Mouse (Mus musculus): ENCODE data around the gene Rapgef2. TPM values are rescaled to one million over a fixed set of nuclear protein-coding genes. Genes with fewer than 3 reads are reported as not detected.

The Rapgef2 gene
- polyA plus RNA-seq, 1 experiment from 2014 or later = 7.3 TPM

DNA sequence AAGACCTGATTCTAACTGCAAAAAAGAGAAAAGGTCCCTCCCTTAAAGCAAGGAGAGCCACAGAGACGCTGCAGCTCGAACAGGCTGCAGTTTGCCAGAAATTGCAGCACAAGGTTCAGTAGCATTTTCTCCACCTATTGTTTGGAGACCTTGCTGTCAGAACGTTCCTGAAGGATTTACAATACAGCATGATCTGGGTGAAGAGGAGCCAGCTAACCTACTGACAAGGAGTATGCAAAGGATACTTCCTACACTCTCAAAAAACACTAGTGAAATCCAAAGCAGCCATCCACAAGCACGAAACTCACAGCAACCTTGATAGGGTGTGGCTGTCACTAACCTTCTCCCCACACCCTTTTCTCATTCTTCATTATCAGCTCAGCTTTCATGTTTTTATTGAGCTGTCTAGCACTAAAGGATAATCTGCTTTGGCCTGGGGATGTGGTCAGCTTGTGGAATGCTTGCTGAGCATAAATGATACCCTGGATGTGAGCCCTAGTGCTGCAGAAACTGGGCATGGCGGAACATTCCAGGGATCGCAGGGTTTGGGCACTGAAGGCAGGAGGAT lies 124.4 kb downstream of the Rapgef2 start:
- Histone ChIP-seq H3K9ac (no peak overlapping the region), H3K27me3 (no peaks in the 10 kb centered on the region), H3K27ac (replicated peaks) (peak overlapping the region; percentile 75), H3K9me3 (replicated peaks) (no peaks in the 10 kb centered on the region), H3K36me3 (peaks cover 4% of the 10 kb centered on the region; the same call in 1 of the 2 replicates), H3K4me1 (peaks cover 21% of the 10 kb centered on the region), H3K4me3 (replicated peaks) (no peak overlapping the region), H3K4me2 (replicated peaks) (peak overlapping the region; percentile 28)
- no peak for ATAC-seq (ENCODE audit: insufficient number of reproducible peaks, low FRiP score, low TSS enrichment, low read depth)
- WGBS = 47% methylated on average over 6 of the region's 6 CpGs

GRCm38 (mm10) chr3:79161093-79161723 lies 125.1 kb downstream of the Rapgef2 start:
- peaks cover 21% of the 10 kb centered on the region for H3K4me1 ChIP-seq
- peak; percentile 70; the same call in 1 of the 2 replicates for ATAC-seq (ENCODE audit: insufficient number of reproducible peaks, low FRiP score, low TSS enrichment, low read depth)
- no peak overlapping the region for H3K9ac ChIP-seq
- 30% methylated on average over 6 of the region's 6 CpGs for WGBS
- H3K27ac ChIP-seq (replicated peaks) = peak overlapping the region; percentile 75
- no peak overlapping the region for H3K4me3 ChIP-seq (replicated peaks)
- H3K27me3 ChIP-seq = no peaks in the 10 kb centered on the region
- H3K4me2 ChIP-seq (replicated peaks) = peak overlapping the region; percentile 28
- H3K9me3 ChIP-seq (replicated peaks) = no peaks in the 10 kb centered on the region
- H3K36me3 ChIP-seq = peaks cover 4% of the 10 kb centered on the region; the same call in 1 of the 2 replicates

DNA sequence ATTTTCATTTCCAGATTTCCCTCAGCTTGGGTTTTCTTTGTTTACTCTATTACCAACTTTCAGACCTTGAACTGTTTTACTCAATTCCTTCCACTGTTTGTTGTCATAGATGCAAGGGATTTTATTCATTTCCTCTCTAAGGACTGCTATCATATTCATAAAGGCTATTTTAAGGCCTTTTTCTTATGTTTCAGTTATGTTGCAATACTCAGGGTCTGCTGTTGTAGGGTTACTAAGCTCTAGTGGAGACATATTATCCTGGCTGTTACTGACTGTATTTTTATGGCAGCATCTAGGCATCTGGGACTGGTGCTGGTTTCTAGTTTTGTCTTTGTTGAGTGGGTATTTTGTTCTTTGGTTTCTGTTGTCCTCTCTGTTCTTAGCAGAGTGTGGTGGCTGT lies 128.1 kb downstream of the Rapgef2 start:
- peaks cover 21% of the 10 kb centered on the region for H3K4me1 ChIP-seq
- no peaks in the 10 kb centered on the region for H3K27me3 ChIP-seq
- H3K9ac ChIP-seq = no peak overlapping the region
- H3K4me3 ChIP-seq (replicated peaks) = no peak overlapping the region
- no peak overlapping the region for H3K4me2 ChIP-seq (replicated peaks)
- ATAC-seq (ENCODE audit: insufficient number of reproducible peaks, low FRiP score, low TSS enrichment, low read depth) = no peak
- H3K27ac ChIP-seq (replicated peaks) = no peak overlapping the region
- no peaks in the 10 kb centered on the region for H3K9me3 ChIP-seq (replicated peaks)
- H3K36me3 ChIP-seq = peaks cover 4% of the 10 kb centered on the region; the same call in 1 of the 2 replicates

DNA sequence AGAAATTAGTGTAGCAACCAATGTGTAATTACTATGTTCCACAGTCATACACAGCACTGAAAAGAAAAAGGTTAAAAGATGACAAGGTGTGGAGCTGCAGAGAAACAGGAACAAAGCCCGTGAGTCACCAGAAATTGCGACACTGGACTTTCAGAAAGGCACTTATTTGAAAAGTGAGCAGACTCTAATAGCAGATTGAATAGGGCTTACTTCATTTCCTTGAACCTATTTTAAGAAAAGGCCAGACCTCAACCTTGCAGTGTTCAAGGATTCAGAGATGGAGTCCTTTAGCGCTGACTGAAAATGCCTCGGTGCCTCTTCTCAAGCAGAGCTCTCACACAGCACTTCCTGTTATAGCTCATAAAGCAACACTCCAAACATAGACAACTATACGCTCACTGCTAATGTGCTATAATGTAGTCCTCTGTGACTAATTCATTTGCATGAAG lies 133.3 kb downstream of the Rapgef2 start:
- no peak overlapping the region for H3K4me2 ChIP-seq (replicated peaks)
- H3K9ac ChIP-seq = no peak overlapping the region
- no peak; the same call in 1 of the 2 replicates for ATAC-seq (ENCODE audit: insufficient number of reproducible peaks, low FRiP score, low TSS enrichment, low read depth)
- H3K4me3 ChIP-seq (replicated peaks) = no peak overlapping the region
- H3K4me1 ChIP-seq = no peaks in the 10 kb centered on the region
- no peaks in the 10 kb centered on the region for H3K9me3 ChIP-seq (replicated peaks)
- no peaks in the 10 kb centered on the region for H3K27me3 ChIP-seq
- H3K36me3 ChIP-seq = no peaks in the 10 kb centered on the region
- peak overlapping the region; percentile 25; the same call in 1 of the 2 replicates for H3K27ac ChIP-seq (replicated peaks)
- 79% methylated on average over 5 of the region's 5 CpGs for WGBS

DNA sequence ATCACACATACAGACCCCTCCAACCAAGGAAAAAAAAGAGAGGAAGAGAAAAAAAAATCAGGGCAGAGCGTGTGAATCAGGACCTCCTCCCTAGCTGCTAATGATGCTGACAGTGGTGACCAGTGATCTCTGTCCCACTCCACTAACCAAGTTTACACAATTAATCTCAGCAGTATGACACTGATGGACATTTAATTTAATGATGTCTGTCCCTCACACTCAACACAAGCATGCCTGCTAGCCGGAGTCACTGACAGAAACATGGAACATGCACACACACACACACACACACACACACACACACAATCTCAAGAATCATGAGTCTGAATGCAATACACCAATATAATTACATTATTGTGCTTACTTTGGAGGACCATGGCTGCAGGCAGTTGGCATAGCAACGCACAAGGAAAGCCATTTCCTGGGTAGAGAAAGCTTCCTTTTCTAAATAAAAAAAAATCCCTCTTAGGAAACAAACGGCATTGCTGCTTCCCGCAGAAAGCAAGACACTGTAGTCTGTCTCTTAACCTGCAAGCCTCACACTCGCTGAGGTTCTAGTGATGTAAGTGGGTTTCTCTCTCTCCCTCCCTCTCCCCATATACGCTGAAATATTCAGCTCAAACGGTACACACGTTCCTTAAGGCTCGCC lies 140.8 kb downstream of the Rapgef2 start:
- H3K27me3 ChIP-seq = no peaks in the 10 kb centered on the region
- H3K9me3 ChIP-seq (replicated peaks) = no peaks in the 10 kb centered on the region
- H3K4me3 ChIP-seq (replicated peaks) = 0 out of 2 replicates have a peak overlapping the region, but pooled peaks have one; percentile 3
- no peak for ATAC-seq (ENCODE audit: insufficient number of reproducible peaks, low FRiP score, low TSS enrichment, low read depth)
- no peak overlapping the region for H3K9ac ChIP-seq
- H3K4me2 ChIP-seq (replicated peaks) = peak overlapping the region; percentile 28
- peak overlapping the region; percentile 55; the same call in 1 of the 2 replicates for H3K27ac ChIP-seq (replicated peaks)
- WGBS = 21% methylated on average over 10 of the region's 10 CpGs
- no peaks in the 10 kb centered on the region for H3K36me3 ChIP-seq
- peaks cover 16% of the 10 kb centered on the region for H3K4me1 ChIP-seq

DNA sequence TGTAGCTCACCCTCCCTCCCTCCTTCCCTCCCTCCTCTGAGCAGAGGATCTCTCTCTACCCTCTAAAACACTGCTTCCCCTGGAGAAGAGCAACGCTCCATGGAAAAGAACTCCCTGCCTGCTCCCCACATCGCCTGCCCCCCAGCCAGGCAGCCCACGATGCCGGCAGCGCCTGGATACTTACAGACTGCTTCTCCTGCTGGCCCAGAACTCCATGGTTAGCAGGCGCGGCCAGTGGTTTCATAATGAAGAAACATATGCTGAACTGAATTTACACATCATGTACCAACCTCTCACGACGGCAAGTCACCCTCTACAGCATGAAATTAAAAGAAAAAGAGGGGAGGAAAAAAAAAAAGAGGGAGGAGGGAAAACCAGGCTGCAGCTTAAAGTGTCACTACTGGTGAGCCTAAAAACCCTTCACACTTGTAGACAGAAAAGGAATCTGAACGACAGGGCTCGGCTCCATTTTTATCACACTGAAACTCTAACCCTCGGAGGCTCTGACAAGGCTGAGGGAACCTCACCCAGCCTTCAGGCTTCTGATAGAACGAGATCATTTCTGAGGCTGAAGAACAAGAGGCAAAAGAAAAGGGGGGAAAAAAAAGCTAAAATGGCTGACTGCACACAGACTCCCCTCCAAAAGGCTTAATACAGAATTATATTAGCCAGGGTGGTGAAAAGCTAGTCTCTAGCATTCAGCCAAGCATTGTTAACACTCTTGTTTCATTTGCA lies 141.5 kb downstream of the Rapgef2 start:
- H3K4me2 ChIP-seq (replicated peaks) = peak overlapping the region; percentile 28
- peaks cover 16% of the 10 kb centered on the region for H3K4me1 ChIP-seq
- H3K9ac ChIP-seq = no peak overlapping the region
- ATAC-seq (ENCODE audit: insufficient number of reproducible peaks, low FRiP score, low TSS enrichment, low read depth) = 0 out of 2 replicates have a peak, but pooled peaks have one; percentile 21
- peak overlapping the region; percentile 48 for H3K27ac ChIP-seq (replicated peaks)
- peak overlapping the region; percentile 3 for H3K4me3 ChIP-seq (replicated peaks)
- WGBS = 15% methylated on average over 13 of the region's 13 CpGs
- H3K9me3 ChIP-seq (replicated peaks) = no peaks in the 10 kb centered on the region
- H3K36me3 ChIP-seq = no peaks in the 10 kb centered on the region
- H3K27me3 ChIP-seq = no peaks in the 10 kb centered on the region

DNA sequence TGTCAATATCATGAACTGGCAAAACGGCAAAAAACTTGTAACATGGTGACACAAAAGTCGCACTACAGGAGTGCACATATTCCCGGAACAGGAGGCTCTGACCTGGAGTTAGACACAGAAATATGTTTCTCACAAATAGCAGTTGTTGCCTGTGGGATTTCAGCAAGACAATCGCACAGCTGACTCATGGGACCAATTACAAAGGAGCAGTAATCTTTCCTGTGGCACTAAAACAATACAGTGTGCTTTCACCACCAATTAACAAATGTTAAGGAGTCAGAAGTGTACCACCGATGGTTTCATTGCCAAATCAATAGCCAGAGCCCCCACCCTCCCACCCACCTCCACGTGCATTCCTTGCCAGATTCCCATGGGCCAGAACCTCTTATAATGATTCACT lies 142.2 kb downstream of the Rapgef2 start:
- Histone ChIP-seq H3K4me3 (replicated peaks) (no peak overlapping the region), H3K36me3 (no peaks in the 10 kb centered on the region), H3K9me3 (replicated peaks) (no peaks in the 10 kb centered on the region), H3K9ac (no peak overlapping the region), H3K4me2 (replicated peaks) (no peak overlapping the region), H3K27ac (replicated peaks) (no peak overlapping the region), H3K27me3 (no peaks in the 10 kb centered on the region), H3K4me1 (peaks cover 16% of the 10 kb centered on the region)
- ATAC-seq (ENCODE audit: insufficient number of reproducible peaks, low FRiP score, low TSS enrichment, low read depth) = no peak
- 63% methylated on average over 6 of the region's 6 CpGs for WGBS

DNA sequence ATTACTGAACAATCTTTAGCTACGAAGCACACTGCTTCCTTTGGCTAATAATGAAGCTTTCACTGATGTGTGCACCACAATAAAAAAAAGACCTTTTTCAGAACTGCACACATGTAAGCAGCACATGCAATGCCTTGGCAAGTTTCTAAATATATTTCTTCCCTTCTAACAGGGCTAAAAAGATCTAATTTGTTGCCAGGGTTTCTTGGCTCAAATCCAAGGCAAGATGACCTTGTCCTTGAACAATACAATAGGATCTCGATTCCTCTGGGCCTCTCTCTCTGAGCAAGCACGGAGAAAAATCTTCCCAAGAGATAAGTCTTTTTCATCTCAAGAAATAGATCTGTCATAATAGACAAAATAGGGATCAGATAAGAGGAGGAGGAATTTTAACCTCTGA lies 147.1 kb downstream of the Rapgef2 start:
- WGBS = 60% methylated on average over 3 of the region's 3 CpGs
- H3K36me3 ChIP-seq = no peaks in the 10 kb centered on the region
- H3K4me1 ChIP-seq = no peaks in the 10 kb centered on the region
- H3K9me3 ChIP-seq (replicated peaks) = no peaks in the 10 kb centered on the region
- no peak overlapping the region for H3K27ac ChIP-seq (replicated peaks)
- H3K9ac ChIP-seq = no peak overlapping the region
- H3K4me3 ChIP-seq (replicated peaks) = no peak overlapping the region
- no peak for ATAC-seq (ENCODE audit: insufficient number of reproducible peaks, low FRiP score, low TSS enrichment, low read depth)
- no peaks in the 10 kb centered on the region for H3K27me3 ChIP-seq
- H3K4me2 ChIP-seq (replicated peaks) = no peak overlapping the region

GRCm38 (mm10) chr3:79138601-79139000 lies 147.7 kb downstream of the Rapgef2 start:
- H3K4me3 ChIP-seq (replicated peaks) = no peak overlapping the region
- no peak overlapping the region for H3K4me2 ChIP-seq (replicated peaks)
- no peaks in the 10 kb centered on the region for H3K36me3 ChIP-seq
- no peak for ATAC-seq (ENCODE audit: insufficient number of reproducible peaks, low FRiP score, low TSS enrichment, low read depth)
- H3K9me3 ChIP-seq (replicated peaks) = no peaks in the 10 kb centered on the region
- H3K4me1 ChIP-seq = no peaks in the 10 kb centered on the region
- H3K27ac ChIP-seq (replicated peaks) = no peak overlapping the region
- H3K27me3 ChIP-seq = no peaks in the 10 kb centered on the region
- H3K9ac ChIP-seq = no peak overlapping the region

GRCm38 (mm10) chr3:79130991-79131390 lies 155.3 kb downstream of the Rapgef2 start:
- H3K9ac ChIP-seq = no peak overlapping the region
- WGBS = 79% methylated on average over 3 of the region's 3 CpGs

DNA sequence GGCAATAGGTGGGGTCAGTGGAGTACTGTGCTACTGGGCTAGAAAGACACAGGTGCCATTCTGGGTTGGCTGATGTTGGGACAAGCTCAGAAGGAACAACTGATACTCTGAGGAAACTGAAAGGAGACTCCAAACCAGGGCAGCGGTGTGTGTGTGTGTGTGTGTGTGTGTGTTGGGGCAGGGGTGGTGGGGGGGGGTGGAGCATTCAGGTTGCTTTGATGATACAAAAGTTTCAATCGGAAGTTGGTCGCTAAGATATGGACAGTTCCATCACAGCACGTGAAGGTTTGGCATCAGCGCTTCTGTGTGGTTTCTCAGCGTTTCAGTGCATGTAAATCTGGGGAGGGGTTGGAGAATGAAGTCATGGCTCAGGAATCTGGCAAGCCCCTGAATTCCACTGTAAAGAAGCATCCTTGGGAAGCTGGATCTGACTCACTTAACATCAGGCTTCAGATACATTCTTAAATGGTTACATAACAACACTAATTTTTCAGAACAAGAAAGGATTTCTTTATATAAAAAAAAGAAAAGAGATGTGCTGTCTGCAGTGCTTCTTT lies 157.2 kb downstream of the Rapgef2 start:
- no peaks in the 10 kb centered on the region for H3K36me3 ChIP-seq
- no peak overlapping the region for H3K4me2 ChIP-seq (replicated peaks)
- no peaks in the 10 kb centered on the region for H3K27me3 ChIP-seq
- H3K9me3 ChIP-seq (replicated peaks) = no peaks in the 10 kb centered on the region
- no peak overlapping the region for H3K27ac ChIP-seq (replicated peaks)
- no peak overlapping the region for H3K9ac ChIP-seq
- H3K4me3 ChIP-seq (replicated peaks) = no peak overlapping the region
- no peak for ATAC-seq (ENCODE audit: insufficient number of reproducible peaks, low FRiP score, low TSS enrichment, low read depth)
- 49% methylated on average over 6 of the region's 6 CpGs for whole genome bisulfite sequencing
- 0 out of 2 replicates have a peak, but pooled peaks cover 6% of the 10 kb centered on the region for H3K4me1 ChIP-seq

More at GRCm38 (mm10) chr3:79130991-79131390, 155.3 kb downstream of the Rapgef2 start:
- Histone ChIP-seq H3K36me3 (no peaks in the 10 kb centered on the region), H3K4me1 (0 out of 2 replicates have a peak, but pooled peaks cover 6% of the 10 kb centered on the region), H3K9me3 (replicated peaks) (no peaks in the 10 kb centered on the region), H3K4me3 (replicated peaks) (no peak overlapping the region), H3K4me2 (replicated peaks) (no peak overlapping the region), H3K27me3 (no peaks in the 10 kb centered on the region), H3K27ac (replicated peaks) (no peak overlapping the region)
- ATAC-seq (ENCODE audit: insufficient number of reproducible peaks, low FRiP score, low TSS enrichment, low read depth) = no peak
